Mouse (Mus musculus) liver, embryonic 11.5 days (tissue): ENCODE measurements at regions not wholly inside any gene's neighbourhood (a gene's known extent, or its start where the extent isn't known, plus 50 kb on each side); places are given as distances from the start of the nearest gene placed in this dataset.

Experiments used
- ATAC-seq: fragments of 200-750 bp; cut with Nextera tagmentation; replicated peaks from 2 replicates; pipeline ENCODE4 v1.8.0; 2017; ENCODE audit warnings: moderate number of reproducible peaks, mild to moderate bottlenecking, moderate TSS enrichment, moderate library complexity; ENCODE audit not compliant: low FRiP score
- DNase-seq: peaks from one replicate; pipeline ENCODE4 v3.0.0-alpha.2; 2017; ENCODE audit warnings: low spot score
- H3K27ac ChIP-seq: fragments of 300-500 bp; sonication (generic); 2 replicates; pipeline ENCODE4 v1.5.1; 2014; ENCODE audit warnings: mild to moderate bottlenecking, low read depth, low read length, control low read depth
- H3K27me3 ChIP-seq: fragments of 300-500 bp; sonication (generic); replicated peaks from 2 replicates; pipeline ENCODE4 v1.6.1; 2014; ENCODE audit warnings: low read length, mixed read lengths; ENCODE audit not compliant: control insufficient read depth, insufficient read depth
- H3K36me3 ChIP-seq: fragments of 300-500 bp; sonication (generic); 2 replicates; pipeline ENCODE4 v1.6.1; 2014; ENCODE audit warnings: mild to moderate bottlenecking, low read length, moderate library complexity, mixed read lengths; ENCODE audit not compliant: control insufficient read depth, insufficient read depth
- H3K4me1 ChIP-seq: fragments of 300-500 bp; sonication (generic); replicated peaks from 2 replicates; pipeline ENCODE4 v1.6.1; 2014; ENCODE audit warnings: low read length, mixed read lengths; ENCODE audit not compliant: control insufficient read depth, insufficient read depth
- H3K4me2 ChIP-seq: fragments of 300-500 bp; sonication (generic); 2 replicates; pipeline ENCODE4 v1.6.1; 2014; ENCODE audit warnings: mild to moderate bottlenecking, control low read depth, moderate library complexity
- H3K4me3 ChIP-seq: fragments of 300-500 bp; sonication (generic); 2 replicates; pipeline ENCODE4 v1.5.1; 2014; ENCODE audit warnings: low read depth, low read length, control low read depth
- H3K9ac ChIP-seq: fragments of 300-500 bp; sonication (generic); 2 replicates; pipeline ENCODE4 v1.6.1; 2014; ENCODE audit warnings: low read depth, low read length, control low read depth
- H3K9me3 ChIP-seq: fragments of 300-500 bp; sonication (generic); 2 replicates; pipeline ENCODE4 v1.6.1; 2016; ENCODE audit warnings: low read length, inconsistent platforms, mixed read lengths; ENCODE audit not compliant: control insufficient read depth
- WGBS: fragments of 180-500 bp; shearing (Covaris S2); extraction: QIAGEN DNeasy Blood & Tissue Kit; methylation state at CpG from one replicate; pipeline ENCODE4 v1.1.7; 2014; 5-methylcytosine and 5-hydroxymethylcytosine counted together

DNA sequence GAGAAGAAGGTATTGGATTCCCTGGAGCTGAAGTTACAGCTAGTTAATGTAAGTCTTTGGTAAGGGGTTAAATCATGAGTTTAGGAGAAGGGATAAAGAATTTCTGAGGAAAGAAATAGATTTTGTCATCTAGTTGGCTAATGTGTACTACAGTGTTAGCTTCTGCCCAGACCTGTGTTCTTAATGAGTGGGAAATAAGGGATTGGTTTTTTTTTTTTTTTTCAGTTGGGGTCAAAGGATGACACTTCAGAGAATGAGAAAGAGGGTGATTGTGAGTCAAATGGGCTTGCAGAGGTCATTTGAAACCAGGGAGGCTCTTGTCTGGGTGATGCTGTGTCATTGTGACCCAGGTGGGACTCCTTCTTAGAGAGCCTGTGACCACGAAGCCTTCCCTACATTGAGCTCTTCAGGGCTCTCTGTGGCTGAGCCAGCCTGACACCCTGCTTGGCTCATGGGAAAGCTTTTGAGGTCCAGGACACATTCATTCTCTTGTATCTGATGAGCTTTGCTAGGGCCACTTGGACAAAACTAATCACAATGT is 246.1 kb downstream of the Rplp1 start:
- DNase-seq (no peak), ATAC-seq (no peak)
- H3K27me3 ChIP-seq = no peaks in the 10 kb centered on the region
- H3K9me3 ChIP-seq = no peaks in the 10 kb centered on the region
- no peak overlapping the region for H3K27ac ChIP-seq
- no peak overlapping the region for H3K9ac ChIP-seq
- 65% methylated on average over 1 of the region's 1 CpGs for WGBS
- H3K4me2 ChIP-seq = no peak overlapping the region
- no peaks in the 10 kb centered on the region for H3K36me3 ChIP-seq
- H3K4me3 ChIP-seq = no peak overlapping the region
- peaks cover 15% of the 10 kb centered on the region for H3K4me1 ChIP-seq

DNA sequence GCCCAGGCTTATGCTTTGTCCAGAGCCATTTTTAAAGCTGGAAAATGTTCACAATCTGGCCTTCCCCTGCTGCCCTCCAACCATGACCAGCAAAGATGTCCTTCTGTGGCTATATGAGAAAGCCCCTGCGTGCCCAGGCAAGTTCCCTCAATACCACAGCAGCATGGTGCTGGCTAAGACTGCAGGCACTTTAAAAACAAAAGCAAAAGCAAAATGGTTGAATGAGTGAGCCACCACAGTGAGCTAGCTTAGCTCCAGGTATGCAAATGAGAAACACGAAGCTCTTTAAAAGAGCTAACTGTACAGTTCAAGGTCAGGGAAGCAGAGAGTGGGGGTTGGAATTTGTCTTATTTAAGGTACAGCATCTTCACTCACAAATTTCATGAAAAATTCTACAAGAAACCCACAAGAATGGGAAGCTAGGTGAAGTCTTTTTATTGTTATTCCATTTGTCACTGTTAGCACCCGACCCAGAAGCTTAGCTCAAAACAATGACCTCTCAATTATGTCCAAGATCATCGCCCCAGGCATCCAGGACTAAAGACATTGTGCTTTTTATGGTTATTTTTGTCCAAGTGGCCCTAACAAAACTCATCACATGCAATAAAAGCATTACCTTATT is 246.8 kb downstream of the Rplp1 start:
- H3K27me3 ChIP-seq = no peaks in the 10 kb centered on the region
- no peak for ATAC-seq
- no peaks in the 10 kb centered on the region for H3K36me3 ChIP-seq
- H3K9ac ChIP-seq = no peak overlapping the region
- H3K4me2 ChIP-seq = no peak overlapping the region
- H3K4me3 ChIP-seq = no peak overlapping the region
- no peak for DNase-seq
- 73% methylated on average over 4 of the region's 4 CpGs for WGBS
- H3K9me3 ChIP-seq = no peaks in the 10 kb centered on the region
- peaks cover 15% of the 10 kb centered on the region for H3K4me1 ChIP-seq
- H3K27ac ChIP-seq = no peak overlapping the region

DNA sequence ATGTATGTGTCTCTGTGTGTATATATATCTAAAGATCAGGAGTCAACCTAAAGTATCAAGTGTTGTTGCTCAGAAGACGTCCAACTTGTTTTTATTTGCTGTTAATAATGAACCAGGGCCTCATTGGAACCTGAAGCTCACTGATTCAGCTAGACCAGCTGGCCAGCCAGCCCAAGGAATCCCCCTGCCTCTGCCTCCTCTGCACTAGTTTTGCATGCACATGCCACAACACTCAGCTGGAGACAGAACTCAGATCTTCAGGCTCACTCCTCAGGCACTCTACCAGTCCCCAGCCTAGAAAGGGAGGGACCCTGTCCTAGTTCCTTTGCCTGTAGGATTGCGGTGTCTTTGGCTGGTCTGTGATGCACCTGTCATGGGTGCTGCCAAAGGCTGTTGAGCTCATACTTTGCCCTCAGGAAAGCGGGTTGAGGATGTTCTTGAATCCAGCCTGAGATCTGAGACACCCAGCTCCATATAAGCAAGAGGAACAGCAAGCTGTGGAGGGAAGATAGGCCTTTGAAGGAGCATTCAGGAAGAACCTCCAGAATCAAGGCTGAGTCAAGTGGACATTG is 247.5 kb downstream of the Rplp1 start:
- Histone ChIP-seq H3K27me3 (no peaks in the 10 kb centered on the region), H3K9ac (no peak overlapping the region), H3K36me3 (no peaks in the 10 kb centered on the region), H3K4me3 (no peak overlapping the region), H3K9me3 (no peaks in the 10 kb centered on the region), H3K4me1 (peaks cover 19% of the 10 kb centered on the region), H3K27ac (no peak overlapping the region), H3K4me2 (no peak overlapping the region)
- DNase-seq = no peak
- no peak for ATAC-seq
- WGBS = 62% methylated on average over 3 of the region's 3 CpGs

DNA sequence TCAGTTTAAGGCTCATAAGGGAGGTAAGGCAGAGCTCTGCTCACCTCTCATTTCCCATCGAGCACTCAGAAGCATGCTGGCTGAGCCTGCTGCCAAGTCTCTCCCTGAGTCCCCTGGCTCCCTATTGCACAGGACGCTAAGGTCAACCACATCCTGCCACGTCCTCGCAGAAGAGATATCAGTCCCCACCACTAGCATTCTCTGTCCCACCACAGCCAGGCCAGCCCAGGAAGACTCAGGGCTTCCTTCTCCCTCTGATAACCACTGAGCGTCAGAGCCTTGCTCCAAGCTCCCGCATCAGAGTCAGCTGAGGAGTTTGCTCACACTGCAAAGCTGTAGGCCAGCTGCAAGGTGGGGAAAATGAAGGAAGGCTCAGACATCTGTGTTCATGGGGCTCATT is 248.2 kb downstream of the Rplp1 start:
- Histone ChIP-seq H3K27ac (no peak overlapping the region), H3K9ac (no peak overlapping the region), H3K4me1 (peaks cover 21% of the 10 kb centered on the region), H3K27me3 (no peaks in the 10 kb centered on the region), H3K4me2 (no peak overlapping the region), H3K9me3 (no peaks in the 10 kb centered on the region), H3K36me3 (no peaks in the 10 kb centered on the region), H3K4me3 (no peak overlapping the region)
- DNase-seq = peak; percentile 50
- ATAC-seq = peak; percentile 65
- WGBS = 26% methylated on average over 6 of the region's 6 CpGs

DNA sequence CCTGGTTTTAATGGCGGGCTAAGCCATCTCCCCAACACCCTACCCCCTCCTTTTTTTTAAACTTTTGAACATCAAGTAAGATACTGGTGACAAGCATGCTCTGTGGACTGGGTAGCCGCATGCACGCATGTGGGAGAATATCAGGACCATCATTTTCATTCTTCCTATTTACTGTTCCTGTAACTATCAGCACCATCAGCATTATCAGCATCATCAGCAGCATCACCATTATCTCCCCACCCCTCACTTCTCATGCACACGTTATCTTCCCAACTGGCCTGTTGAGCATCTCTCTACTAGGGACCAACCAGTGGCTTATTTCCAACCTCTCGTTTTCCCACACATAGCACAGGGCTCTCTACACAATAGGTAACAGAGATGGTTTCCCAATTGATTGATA is 249.1 kb downstream of the Rplp1 start:
- WGBS = 76% methylated on average over 5 of the region's 5 CpGs
- Histone ChIP-seq H3K27ac (no peak overlapping the region), H3K9ac (no peak overlapping the region), H3K9me3 (no peaks in the 10 kb centered on the region), H3K4me1 (peaks cover 21% of the 10 kb centered on the region), H3K4me3 (no peak overlapping the region), H3K4me2 (no peak overlapping the region), H3K27me3 (no peaks in the 10 kb centered on the region), H3K36me3 (no peaks in the 10 kb centered on the region)
- DNase-seq (no peak), ATAC-seq (no peak)

DNA sequence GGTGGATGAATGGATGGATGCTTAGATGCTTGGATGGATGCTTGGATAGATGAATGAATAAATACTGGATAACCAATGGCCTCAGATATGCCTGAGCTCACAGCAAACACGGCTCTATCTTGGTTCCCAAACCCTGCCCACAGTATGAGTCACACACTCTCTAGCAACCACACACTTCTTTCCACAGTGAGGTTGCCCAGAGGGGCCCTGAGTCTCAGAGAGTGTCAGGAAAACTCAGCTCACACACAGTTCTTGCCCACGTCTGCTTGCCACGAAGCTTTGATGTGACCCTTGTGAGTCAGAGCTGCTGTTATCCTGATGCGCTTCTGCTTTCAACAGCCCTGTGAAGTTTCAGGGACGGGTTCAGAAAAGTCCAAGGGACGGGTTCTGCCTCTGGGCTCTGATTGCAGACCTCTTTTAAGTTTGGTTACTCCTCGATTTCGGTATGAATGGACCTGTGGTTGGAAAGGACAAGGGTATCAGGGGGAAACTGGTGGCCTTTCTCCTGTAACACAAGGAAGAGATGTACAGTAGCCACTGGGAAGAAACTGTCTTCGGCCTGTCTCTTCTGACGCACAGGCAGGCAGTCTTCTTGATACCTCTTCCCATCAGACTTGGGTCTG is 250.2 kb downstream of the Rplp1 start:
- no peak overlapping the region for H3K9ac ChIP-seq
- ATAC-seq = no peak
- H3K9me3 ChIP-seq = no peaks in the 10 kb centered on the region
- H3K36me3 ChIP-seq = no peaks in the 10 kb centered on the region
- no peak for DNase-seq
- H3K27ac ChIP-seq = no peak overlapping the region
- H3K4me2 ChIP-seq = no peak overlapping the region
- 67% methylated on average over 10 of the region's 10 CpGs for WGBS
- no peak overlapping the region for H3K4me3 ChIP-seq
- H3K27me3 ChIP-seq = no peaks in the 10 kb centered on the region
- peaks cover 11% of the 10 kb centered on the region for H3K4me1 ChIP-seq

DNA sequence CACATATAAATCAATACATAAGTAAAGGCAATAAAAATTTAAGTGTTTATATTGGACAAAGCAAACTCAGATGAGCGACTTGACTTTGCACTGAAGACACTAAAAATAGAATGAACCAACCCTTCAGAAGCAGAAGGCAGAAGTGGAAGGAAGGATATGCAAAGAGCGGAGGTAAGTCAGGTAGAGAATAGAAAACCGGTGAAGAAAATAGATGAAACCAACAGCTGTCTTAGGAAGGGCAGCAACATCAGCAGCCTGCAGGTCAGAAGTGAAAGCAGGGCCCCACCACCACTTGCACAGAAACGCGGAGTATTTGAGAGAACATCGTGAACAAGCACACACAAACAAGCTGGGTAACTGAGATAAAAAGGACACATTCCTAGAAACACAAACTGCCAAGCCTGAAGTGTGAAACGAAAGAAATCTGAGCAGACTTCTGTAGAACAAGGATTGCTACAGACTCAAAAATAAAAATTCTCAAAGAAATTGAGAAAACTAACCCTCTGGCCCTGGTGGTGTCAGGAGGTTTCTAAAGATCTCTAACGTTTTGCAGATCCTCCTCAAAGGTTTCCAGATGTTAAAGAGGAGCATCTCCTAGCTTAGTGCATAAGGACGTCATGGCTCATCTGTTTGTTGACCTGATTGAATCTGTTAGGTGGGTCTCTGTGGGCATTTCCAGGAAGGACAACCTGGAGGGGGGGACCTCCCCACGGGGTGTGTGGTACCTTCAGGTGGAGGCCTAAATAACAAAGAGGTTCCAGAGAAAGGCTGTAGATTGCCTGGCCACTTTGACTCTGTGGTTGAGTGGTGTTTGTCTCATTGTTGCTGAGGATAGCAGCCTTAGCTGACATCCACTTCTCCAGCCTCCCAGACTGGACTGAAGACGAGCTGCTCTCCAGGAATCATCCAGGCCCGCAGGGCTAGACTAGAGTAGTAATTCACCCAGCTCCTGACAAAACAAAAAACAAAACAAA is 252.0 kb downstream of the Rplp1 start:
- ATAC-seq = no peak
- no peaks in the 10 kb centered on the region for H3K9me3 ChIP-seq
- no peak overlapping the region for H3K9ac ChIP-seq
- DNase-seq = no peak
- H3K27me3 ChIP-seq = peaks cover 2% of the 10 kb centered on the region; the same call in 1 of the 2 replicates
- no peak overlapping the region for H3K27ac ChIP-seq
- H3K36me3 ChIP-seq = no peaks in the 10 kb centered on the region
- 42% methylated on average over 12 of the region's 12 CpGs for WGBS
- H3K4me1 ChIP-seq = peaks cover 8% of the 10 kb centered on the region
- no peak overlapping the region for H3K4me2 ChIP-seq
- no peak overlapping the region for H3K4me3 ChIP-seq

DNA sequence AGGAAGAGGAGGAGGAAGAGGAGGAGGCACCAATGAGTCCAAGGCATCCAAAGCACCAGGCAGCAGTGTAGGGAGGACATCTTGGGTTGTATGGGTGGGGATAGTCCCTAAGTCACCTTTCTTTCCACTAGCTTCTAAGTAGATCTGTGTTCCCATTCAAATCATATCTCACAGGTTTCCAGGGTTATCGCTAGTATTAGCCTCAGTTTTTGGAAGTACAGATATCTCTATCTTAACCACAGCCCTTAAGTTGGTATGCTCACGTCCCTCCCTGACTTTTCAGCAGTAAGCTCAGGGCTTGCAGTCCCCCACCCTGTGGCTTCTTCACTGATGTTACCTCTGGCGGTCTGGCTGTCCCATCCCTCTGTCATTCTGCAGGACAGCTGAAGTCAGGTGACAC is 254.2 kb downstream of the Rplp1 start:
- no peak overlapping the region for H3K27ac ChIP-seq
- H3K27me3 ChIP-seq = peaks cover 2% of the 10 kb centered on the region; the same call in 1 of the 2 replicates
- H3K9me3 ChIP-seq = no peaks in the 10 kb centered on the region
- H3K9ac ChIP-seq = no peak overlapping the region
- H3K4me2 ChIP-seq = no peak overlapping the region
- 34% methylated on average over 3 of the region's 3 CpGs for WGBS
- no peak overlapping the region for H3K4me3 ChIP-seq
- no peaks in the 10 kb centered on the region for H3K36me3 ChIP-seq
- peaks cover 6% of the 10 kb centered on the region for H3K4me1 ChIP-seq
- ATAC-seq (no peak), DNase-seq (no peak)
